Comparison of ENCODE assay signal across 8 mouse cellular contexts in the genomic region with DNA sequence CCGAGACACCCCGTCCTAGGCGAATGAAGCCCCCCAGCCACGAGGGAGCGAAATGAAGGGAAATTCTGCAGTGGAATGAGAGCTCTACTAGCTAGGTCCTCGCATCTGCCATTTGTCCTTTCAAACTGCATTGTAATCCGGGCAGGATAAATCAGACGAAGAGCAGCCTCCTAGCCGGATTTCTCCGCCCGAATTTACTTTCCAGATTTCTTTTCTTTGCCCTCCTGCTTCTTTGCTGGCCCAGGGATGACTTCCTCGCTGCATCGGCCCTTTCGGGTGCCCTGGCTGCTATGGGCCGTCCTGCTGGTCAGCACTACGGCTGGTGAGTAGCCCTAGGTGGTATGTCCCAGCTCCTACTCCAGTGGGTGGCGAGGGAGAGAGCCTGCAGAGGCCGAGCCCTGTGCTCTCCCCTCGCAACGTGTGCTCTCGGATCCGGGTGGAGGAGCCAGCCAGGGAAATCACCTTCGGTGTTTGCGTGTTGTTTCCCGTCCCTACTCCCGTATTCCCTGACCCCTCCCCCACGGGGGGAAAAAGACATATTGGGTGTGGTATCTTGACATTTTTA. TPM values are rescaled to one million over a fixed set of nuclear protein-coding genes. Genes with fewer than 3 reads are reported as not detected.
DNase-seq lines count a peak whose midpoint lies in the region; ATAC-seq and TF ChIP-seq lines count a peak whose summit lies in the region.

No protein-coding gene starts in this region.

- H3K4me3 ChIP-seq in C2C12 (ENCODE audit: insufficient read depth, poor library complexity, severe bottlenecking), result peak overlapping the region; percentile 71
- H3K4me3 ChIP-seq in forebrain, embryonic 10.5 days, result peak overlapping the region; percentile 77
- H3K4me3 ChIP-seq in heart, embryonic 15.5 days, result peak overlapping the region; percentile 96
- H3K4me3 ChIP-seq in liver, embryonic 16.5 days (ENCODE audit: low read depth, low read length), result peak overlapping the region; percentile 81
- peak overlapping the region; percentile 90 for H3K4me3 ChIP-seq in neural tube, embryonic 12.5 days

- TF ChIP-seq POLR2A in brain, embryonic 14.5 days (IDR thresholded peaks at IDR 0.05; ENCODE audit: borderline replicate concordance, extremely low read depth, insufficient read depth, insufficient read length, poor library complexity, severe bottlenecking), result no peak

- peak overlapping the region; percentile 70 for H3K4me2 ChIP-seq in heart, embryonic 15.5 days
- H3K4me2 ChIP-seq in liver, embryonic 16.5 days (ENCODE audit: low read depth, low read length), result peak overlapping the region; percentile 98
- H3K4me2 ChIP-seq in neural tube, embryonic 12.5 days (replicated peaks), result peak overlapping the region; percentile 76

- H3K27ac ChIP-seq in forebrain, embryonic 10.5 days, result peak overlapping the region; percentile 98
- peak overlapping the region; percentile 99 for H3K27ac ChIP-seq in heart, embryonic 15.5 days
- peak overlapping the region; percentile 88 for H3K27ac ChIP-seq in liver, embryonic 16.5 days (ENCODE audit: low read length)
- peak overlapping the region; percentile 99 for H3K27ac ChIP-seq in neural tube, embryonic 12.5 days

- H3K79me2 ChIP-seq in C2C12 (ENCODE audit: control insufficient read depth, insufficient read depth), result peaks cover 60% of the 10 kb centered on the region

- H3K36me3 ChIP-seq in C2C12 (ENCODE audit: control insufficient read depth, insufficient read depth), result no peaks in the 10 kb centered on the region
- peaks cover 17% of the 10 kb centered on the region for H3K36me3 ChIP-seq in forebrain, embryonic 10.5 days (replicated peaks)
- no peaks in the 10 kb centered on the region for H3K36me3 ChIP-seq in heart, embryonic 15.5 days
- no peaks in the 10 kb centered on the region for H3K36me3 ChIP-seq in liver, embryonic 16.5 days (ENCODE audit: control insufficient read depth, insufficient read depth)
- 0 out of 2 replicates have a peak, but pooled peaks cover 4% of the 10 kb centered on the region for H3K36me3 ChIP-seq in neural tube, embryonic 12.5 days

- peaks cover 44% of the 10 kb centered on the region for H3K4me1 ChIP-seq in forebrain, embryonic 10.5 days
- H3K4me1 ChIP-seq in heart, embryonic 15.5 days (replicated peaks), result peaks cover 16% of the 10 kb centered on the region
- peaks cover 15% of the 10 kb centered on the region for H3K4me1 ChIP-seq in liver, embryonic 16.5 days (ENCODE audit: control insufficient read depth, low read depth, low read length)
- H3K4me1 ChIP-seq in neural tube, embryonic 12.5 days, result peaks cover 10% of the 10 kb centered on the region

- no peak for TF ChIP-seq CTCF in C2C12 (IDR thresholded peaks at IDR 0.05; ENCODE audit: control insufficient read depth, insufficient read depth, insufficient read length)
- TF ChIP-seq CTCF in brain, embryonic 14.5 days (IDR thresholded peaks at IDR 0.05; ENCODE audit: borderline replicate concordance, extremely low read depth, insufficient read depth, insufficient read length), result no peak

- ATAC-seq in heart, embryonic 15.5 days (replicated peaks; ENCODE audit: insufficient number of reproducible peaks, insufficient read depth, low FRiP score, low read depth), result peak; percentile 44; the same call in 1 of the 2 replicates
- no peak for ATAC-seq in liver, embryonic 16.5 days (ENCODE audit: low read depth)
- no peak for ATAC-seq in neural tube, embryonic 12.5 days (ENCODE audit: low FRiP score, low read depth)

- DNase-seq in brain, embryonic 14.5 days (ENCODE audit: low read depth), result peak; percentile 64
- peak; percentile 51 for DNase-seq in forebrain, embryonic 10.5 days (ENCODE audit: extremely low spot score, low spot score)
- peak; percentile 40 to 64 for DNase-seq in kidney, postnatal 36 days
- DNase-seq in testis, postnatal 14 days (ENCODE audit: low spot score), result peak; percentile 45

- peak overlapping the region; percentile 86 for H3K9ac ChIP-seq in heart, embryonic 15.5 days
- peak overlapping the region; percentile 80 for H3K9ac ChIP-seq in liver, embryonic 16.5 days (ENCODE audit: low read depth, low read length)
- H3K9ac ChIP-seq in neural tube, embryonic 12.5 days, result peak overlapping the region; percentile 94

- no peaks in the 10 kb centered on the region for H3K27me3 ChIP-seq in C2C12 (ENCODE audit: control insufficient read depth, insufficient read depth, insufficient read length)
- H3K27me3 ChIP-seq in forebrain, embryonic 10.5 days (ENCODE audit: poor library complexity, severe bottlenecking), result no peaks in the 10 kb centered on the region
- H3K27me3 ChIP-seq in heart, embryonic 15.5 days, result no peaks in the 10 kb centered on the region
- peaks cover 4% of the 10 kb centered on the region for H3K27me3 ChIP-seq in liver, embryonic 16.5 days (ENCODE audit: control insufficient read depth, insufficient read depth, low read depth, low read length)
- no peaks in the 10 kb centered on the region for H3K27me3 ChIP-seq in neural tube, embryonic 12.5 days (replicated peaks)

- WGBS in forebrain, embryonic 10.5 days, result under 1% methylated on average over 27 of the region's 27 CpGs
- under 1% methylated on average over 27 of the region's 27 CpGs for WGBS in heart, embryonic 15.5 days
- under 1% methylated on average over 27 of the region's 27 CpGs for WGBS in liver, embryonic 16.5 days (ENCODE audit: insufficient replicate concordance)
- under 1% methylated on average over 27 of the region's 27 CpGs for WGBS in neural tube, embryonic 12.5 days

- H3ac ChIP-seq in C2C12 (ENCODE audit: control insufficient read depth, insufficient read length, low read depth), result peak overlapping the region; percentile 77

- no peaks in the 10 kb centered on the region for H3K9me3 ChIP-seq in forebrain, embryonic 10.5 days
- H3K9me3 ChIP-seq in heart, embryonic 15.5 days (replicated peaks), result no peaks in the 10 kb centered on the region
- H3K9me3 ChIP-seq in liver, embryonic 16.5 days (replicated peaks; ENCODE audit: control insufficient read depth, low read length), result no peaks in the 10 kb centered on the region
- H3K9me3 ChIP-seq in neural tube, embryonic 12.5 days, result no peaks in the 10 kb centered on the region

- peaks cover 50% of the 10 kb centered on the region for H3K79me3 ChIP-seq in C2C12 (ENCODE audit: low read depth)

TF ChIP-seq in C2C12, 6 proteins besides CTCF, POLR2A, EP300 and RAD21:
- TF ChIP-seq MYOG (IDR thresholded peaks at IDR 0.05; ENCODE audit: control insufficient read depth, extremely low read depth, insufficient read length) (no peak), USF1 (IDR thresholded peaks at IDR 0.05; ENCODE audit: low read depth) (no peak), CEBPB (IDR thresholded peaks at IDR 0.05; ENCODE audit: low read depth) (no peak), FOSL1 (IDR thresholded peaks at IDR 0.05; ENCODE audit: insufficient read depth, low read length, poor library complexity, severe bottlenecking) (no peak), MAX (IDR thresholded peaks at IDR 0.05) (no peak), MYOD1 (IDR thresholded peaks at IDR 0.05; ENCODE audit: control insufficient read depth, insufficient read length, low read depth) (no peak)

RNA-seq across cellular contexts. Expression of a gene that starts 1.3 kb away (rescaled TPM):
- 3.7 TPM for polyA plus RNA-seq in C2C12 (2012; fragmentation: generic; extraction: Trizol)
- 20.1 and 26.8 TPM in 2 replicates for polyA plus RNA-seq in brain, embryonic 14.5 days (2012; rRNA removed)
- polyA plus RNA-seq in forebrain, embryonic 10.5 days (2016; fragmentation: Nextera tagmentation; extraction: Ambion mirVana), result 5.4 and 5.9 TPM in 2 replicates
- polyA plus RNA-seq in heart, embryonic 15.5 days (2015; fragmentation: Nextera tagmentation; extraction: Ambion mirVana), result 5.8 and 6.5 TPM in 2 replicates
- polyA plus RNA-seq in liver, embryonic 16.5 days (2015; fragmentation: Nextera tagmentation; extraction: Ambion mirVana), result 0.87 and 0.88 TPM in 2 replicates
- polyA plus RNA-seq in neural tube, embryonic 12.5 days (2016; fragmentation: Nextera tagmentation; extraction: Ambion mirVana), result 11.8 and 13.3 TPM in 2 replicates
